Mouse (Mus musculus) erythroid progenitor cell, adult 5-6 weeks (primary cell): ENCODE results near the gene Tspear. TPM values are rescaled to one million over a fixed set of nuclear protein-coding genes. Genes with fewer than 3 reads are reported as not detected.
"Not testable (repeated sequence)": the region's sequence is repeated elsewhere in the genome, so short reads cannot be mapped to it uniquely, and the experiment has no call there.

ENCODE experiments used
- ATAC-seq: replicated peaks from 2 replicates; pipeline ENCODE4 v1.8.0; 2016; ENCODE audit warnings: moderate number of reproducible peaks, mild to moderate bottlenecking, moderate TSS enrichment, inconsistent platforms; ENCODE audit not compliant: poor library complexity, low FRiP score, severe bottlenecking
- total RNA-seq, 2 experiments: library from RNA; stranded (forward) in 1 of 2; stranded (reverse) in 1 of 2; fragments of 150-400 nt in 1 of 2; fragments of 186-747, 209-891 nt in 1 of 2; gene quantifications; 2 replicates each; pipeline versions ENCODE4 v1.2.3 to v1.2.4; 2015 to 2017; ENCODE audit warnings: low replicate concordance in 2 of 2

The Tspear gene
- total RNA-seq, 2 experiments from 2014 or later, result not detected

DNA sequence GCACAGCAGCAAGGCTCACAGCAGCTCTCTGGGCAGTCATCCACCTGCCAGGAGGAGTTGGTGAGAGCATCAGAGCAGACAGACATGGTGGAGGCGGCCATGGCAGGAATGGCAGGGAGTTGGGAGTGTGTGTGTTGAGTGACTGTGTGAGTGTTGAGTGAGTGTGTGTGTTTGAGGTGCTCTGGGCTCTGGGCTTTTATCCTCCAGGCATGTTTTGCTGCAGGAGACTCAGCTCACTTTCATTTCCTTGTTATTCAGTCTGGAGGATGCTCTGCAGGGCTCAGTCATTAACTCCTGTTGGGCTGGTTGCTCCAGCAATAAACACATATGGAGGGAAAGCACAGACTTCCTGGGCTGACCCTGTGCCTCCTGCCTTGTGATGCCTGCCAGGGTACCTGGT lies 90.5 kb downstream of the Tspear start, which contains the start of gene Gm7138:
Gm7138 (minus strand) TSS at position 101 of the 400 bp plus-strand sequence.
- not testable (repeated sequence) for ATAC-seq

GRCm38 (mm10) chr10:77782442-77782841 lies 96.1 kb downstream of the Tspear start, which contains the start of gene Gm3250:
Gene Gm3250, minus strand, starts transcription at chr10:77782542.
- ATAC-seq, result not testable (repeated sequence)

GRCm38 (mm10) chr10:77783396-77783795 lies 97.0 kb downstream of the Tspear start:
- ATAC-seq, result not testable (repeated sequence)

- ATAC-seq, result not testable (repeated sequence)
These were observed 101.5 kb downstream of the Tspear start, which contains the start of gene Gm7137 for GRCm38 (mm10) chr10:77787876-77788275. Gene Gm7137, minus strand, starts transcription at chr10:77788200.

DNA sequence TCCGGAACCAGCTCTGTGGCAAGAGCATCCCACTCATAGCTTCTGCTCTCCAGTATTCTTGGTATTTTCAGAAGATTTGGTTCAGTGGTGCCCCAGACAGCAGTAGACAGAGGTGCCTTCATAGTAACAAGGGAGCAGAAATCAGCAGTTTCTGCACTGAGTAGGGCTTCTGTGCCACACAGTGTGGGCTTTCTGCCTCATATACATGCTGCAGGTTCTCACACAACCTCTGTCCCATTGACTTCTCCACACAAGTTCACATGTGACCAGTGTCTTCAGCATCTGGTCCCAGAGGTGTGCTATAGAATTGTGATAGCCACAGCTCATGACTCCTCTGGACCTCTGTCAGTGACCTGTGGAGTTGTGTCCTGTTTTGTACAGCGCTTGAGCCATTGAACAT lies 102.3 kb downstream of the Tspear start:
- no peak for ATAC-seq

DNA sequence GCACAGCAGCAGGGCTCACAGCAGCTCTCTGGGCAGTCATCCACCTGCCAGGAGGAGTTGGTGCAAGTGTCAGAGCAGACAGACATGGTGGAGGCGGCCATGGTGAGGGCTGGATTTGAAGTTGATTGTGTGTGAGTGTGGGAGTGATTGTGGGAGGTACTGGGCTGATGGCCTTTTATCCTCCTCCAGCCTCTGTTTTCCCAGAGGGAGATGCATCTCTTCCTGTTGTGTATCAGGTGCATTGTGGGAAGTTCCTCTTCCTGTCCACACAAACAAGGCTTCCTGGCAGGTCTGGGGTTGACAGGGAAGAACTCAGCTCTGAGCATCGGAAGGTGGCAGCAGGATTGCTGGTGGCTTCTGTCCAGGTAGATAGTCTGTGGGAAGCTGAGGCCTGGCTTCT lies 108.6 kb downstream of the Tspear start, which contains the start of gene Gm9639:
Gm9639 (minus strand) TSS at position 101 of the 400 bp plus-strand sequence.
- ATAC-seq, result no peak

DNA sequence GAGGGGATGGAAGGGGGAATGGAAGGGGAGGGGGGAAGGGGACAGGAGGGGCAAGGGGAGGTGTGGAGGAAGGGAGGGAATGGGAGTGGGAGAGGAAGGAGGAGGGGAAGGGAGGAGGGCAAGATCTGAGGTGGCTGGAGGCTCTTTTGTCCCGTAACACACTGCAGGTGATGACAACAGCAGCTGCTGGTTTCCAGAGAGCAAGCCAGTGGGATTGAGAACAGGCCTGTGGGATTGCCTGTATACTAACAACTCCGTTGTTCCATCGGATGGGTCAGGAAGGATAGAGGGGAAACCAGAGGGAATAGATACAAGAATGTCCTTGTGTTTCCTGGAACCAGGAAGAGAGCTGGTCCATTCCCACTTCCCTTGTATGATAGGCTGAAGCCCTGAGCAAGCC lies 111.3 kb downstream of the Tspear start:
- no peak for ATAC-seq

DNA sequence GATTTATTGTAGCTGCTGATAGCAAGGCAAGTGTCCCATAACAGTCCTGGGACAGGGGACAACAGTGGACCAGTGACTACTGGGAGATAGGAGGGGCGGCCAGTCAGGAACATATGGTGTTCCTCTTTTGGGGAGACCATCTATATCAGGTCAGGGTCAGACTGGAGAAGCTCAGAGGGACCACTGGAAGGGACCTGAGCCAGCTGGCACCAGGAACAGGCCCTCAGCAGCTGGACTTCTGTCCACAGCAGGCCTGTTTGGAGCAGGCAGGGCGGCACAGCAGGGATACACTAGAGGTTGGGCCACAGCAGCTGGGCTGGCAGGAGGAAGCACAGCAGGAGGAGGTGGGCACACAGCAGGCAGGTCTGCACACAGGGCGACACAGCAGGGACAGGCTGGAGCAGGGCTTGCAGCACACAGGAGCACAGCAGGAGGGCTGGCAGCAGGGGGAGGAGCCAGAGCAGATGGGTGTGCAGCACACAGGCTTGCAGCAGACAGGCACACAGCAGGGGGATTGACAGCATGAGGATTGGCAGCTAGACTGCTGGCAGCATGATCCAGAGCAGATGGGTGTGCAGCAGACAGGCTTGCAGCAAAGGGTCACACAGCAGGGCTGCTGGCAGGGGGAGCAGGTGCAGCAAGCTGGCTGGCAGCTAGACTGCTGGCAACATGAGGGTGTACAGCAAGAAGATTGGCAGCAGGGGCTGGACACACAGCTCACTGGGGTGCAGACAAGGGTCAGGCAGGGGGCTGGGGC lies 112.0 kb downstream of the Tspear start:
- ATAC-seq, result not testable (repeated sequence)

DNA sequence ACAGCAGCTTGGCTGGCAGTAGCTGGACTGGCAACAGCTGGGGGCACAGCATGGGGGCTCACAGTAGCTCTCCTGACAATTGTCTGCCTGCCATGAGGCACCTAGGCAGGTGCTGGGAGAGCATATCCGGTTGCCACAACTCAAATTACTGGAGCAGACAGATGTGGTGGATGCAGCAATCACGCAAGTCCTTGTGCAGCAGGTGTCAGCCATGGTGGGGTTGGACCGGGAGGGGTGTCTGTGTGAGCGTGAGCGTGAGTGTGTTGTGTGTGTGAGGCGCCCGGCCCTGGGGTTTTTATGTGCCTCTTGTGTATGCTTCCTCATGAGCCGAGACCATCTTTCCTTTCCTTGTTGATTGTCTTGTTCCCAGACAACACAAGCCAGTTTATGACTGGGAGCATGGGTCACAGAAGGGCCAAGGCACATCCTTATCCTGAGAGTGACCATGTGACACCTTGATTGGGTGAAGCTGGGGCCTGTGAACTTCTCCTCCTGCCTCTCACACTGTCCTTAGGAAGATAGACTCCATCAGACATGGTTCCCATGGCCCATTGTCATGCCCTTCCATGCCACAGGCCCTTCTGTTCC lies 112.6 kb downstream of the Tspear start, which contains the start of gene Gm19668:
Gm19668 (minus strand) TSS at position 213 of the 588 bp plus-strand sequence.
- ATAC-seq, result no peak

- ATAC-seq, result no peak
These were observed 117.7 kb downstream of the Tspear start for GRCm38 (mm10) chr10:77804095-77804494.

GRCm38 (mm10) chr10:77811743-77812142 lies 125.4 kb downstream of the Tspear start, which contains the start of gene Gm9507:
Gene Gm9507, minus strand, starts transcription at chr10:77811843.
- ATAC-seq, result no peak

- no peak for ATAC-seq
These were observed 128.0 kb downstream of the Tspear start, which contains the start of gene Gm2696 for GRCm38 (mm10) chr10:77814382-77814781. Gene Gm2696, plus strand, starts transcription at chr10:77814682.

DNA sequence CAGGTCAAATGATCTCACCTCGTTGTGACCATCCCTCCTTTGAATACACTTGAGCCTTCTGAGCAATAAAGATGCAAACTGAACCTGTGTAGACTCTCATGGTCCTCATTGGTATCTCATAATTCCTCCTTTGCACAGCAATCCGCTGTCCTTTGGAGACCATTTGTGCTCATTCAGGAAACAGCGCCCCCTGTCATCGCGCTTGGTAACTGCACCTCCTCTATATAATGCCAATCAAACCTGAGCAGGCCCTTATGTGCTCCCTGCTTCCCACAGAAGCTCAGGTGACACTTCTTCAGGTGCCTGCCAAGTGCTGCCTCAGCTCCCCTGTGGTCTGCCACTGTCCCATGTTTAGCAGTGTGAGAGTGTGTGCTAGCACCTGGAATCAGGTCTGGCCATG lies 129.1 kb downstream of the Tspear start:
- no peak for ATAC-seq

DNA sequence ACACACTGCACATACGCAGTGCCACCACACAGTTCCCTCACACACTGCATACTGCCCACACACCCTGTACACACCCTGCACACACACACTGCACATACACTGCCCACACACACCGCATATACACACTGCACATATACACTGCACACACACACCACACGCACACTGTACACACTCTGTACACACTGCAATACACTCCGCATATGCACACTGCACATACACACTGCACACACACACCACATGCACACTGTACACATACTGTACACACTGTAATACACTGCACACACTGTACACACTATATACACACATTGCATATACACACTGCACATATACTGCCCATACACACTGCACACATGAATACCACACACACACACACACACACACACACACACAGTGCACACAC lies 132.2 kb downstream of the Tspear start:
- no peak for ATAC-seq

- ATAC-seq, result no peak
These were observed 132.8 kb downstream of the Tspear start for GRCm38 (mm10) chr10:77819203-77819602.

- no peak for ATAC-seq
These were observed 140.6 kb downstream of the Tspear start, which contains the start of gene Krtap10-4 for GRCm38 (mm10) chr10:77826951-77827350. Gene Krtap10-4, minus strand, starts transcription at chr10:77827095.

- no peak for ATAC-seq
These were observed 149.3 kb downstream of the Tspear start, which contains the start of gene Krtap10-10 for GRCm38 (mm10) chr10:77835647-77836046. Gene Krtap10-10, plus strand, starts transcription at chr10:77835947.

GRCm38 (mm10) chr10:77839006-77839405 lies 152.6 kb downstream of the Tspear start:
- no peak for ATAC-seq

DNA sequence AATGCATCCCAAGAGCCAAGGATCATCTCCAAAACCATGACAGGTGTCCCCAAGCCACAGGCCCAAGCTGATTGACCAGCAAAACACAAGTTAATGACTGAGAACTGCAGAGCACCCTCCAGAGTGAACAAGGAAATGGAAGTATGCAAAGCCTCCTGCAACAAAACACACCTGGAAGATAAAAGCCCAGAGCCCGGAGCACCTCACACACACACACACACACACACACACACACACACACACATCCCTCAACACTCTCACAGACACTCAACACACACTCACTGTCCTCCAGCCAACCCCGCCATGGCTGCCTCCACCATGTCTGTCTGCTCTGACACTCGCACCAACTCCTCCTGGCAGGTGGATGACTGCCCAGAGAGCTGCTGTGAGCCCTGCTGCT lies 160.1 kb downstream of the Tspear start, which contains the start of gene Gm36176:
Gm36176 (plus strand) TSS at position 301 of the 400 bp plus-strand sequence.
- ATAC-seq, result no peak

- ATAC-seq, result no peak
These were observed 160.6 kb downstream of the Tspear start for GRCm38 (mm10) chr10:77846961-77847360.
